Mouse (Mus musculus): Measurements from ENCODE around the gene Slc25a25.

DNA sequence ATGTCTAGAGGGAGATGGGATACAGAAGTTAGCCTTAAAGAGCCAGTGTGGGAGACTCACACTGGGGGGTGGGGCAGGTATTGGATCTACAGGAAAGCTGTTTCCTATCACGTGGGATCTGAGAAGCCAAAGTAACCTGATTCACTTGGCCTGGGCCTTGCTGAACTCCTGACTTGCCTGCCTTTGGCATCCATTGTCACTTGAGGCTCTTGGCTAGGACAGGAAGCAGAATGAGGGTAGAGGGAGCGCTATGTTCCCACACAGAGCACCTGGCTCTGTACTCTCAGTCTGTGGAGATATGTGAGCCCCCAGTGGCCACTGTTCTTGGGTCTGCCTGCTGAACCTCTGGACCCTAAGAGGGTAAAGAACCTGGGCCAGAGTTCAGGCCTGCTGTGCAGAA lies 34.7 kb downstream of the Slc25a25 start:
- no peak for TF ChIP-seq CTCF (IDR thresholded peaks at IDR 0.05; ENCODE audit: borderline replicate concordance, control insufficient read depth, extremely low read depth, insufficient read depth, low read length, poor library complexity)
- TF ChIP-seq POLR2A (IDR thresholded peaks at IDR 0.05; ENCODE audit: control insufficient read depth, extremely low read depth, insufficient read depth, low read length, poor library complexity) = no peak
